Mouse (Mus musculus) midbrain, embryonic 12.5 days (tissue): ENCODE data around the gene Tspan10. TPM values are rescaled to one million over a fixed set of nuclear protein-coding genes. Genes with fewer than 3 reads are reported as not detected.

Source experiments
- ATAC-seq: fragments of 200-750 bp; cut with Nextera tagmentation; 2 replicates; pipeline ENCODE4 v1.8.0; 2017; ENCODE audit warnings: low read depth, moderate TSS enrichment, moderate library complexity; ENCODE audit not compliant: low FRiP score
- H3K27ac ChIP-seq: fragments of 300-500 bp; sonication (generic); replicated peaks from 2 replicates; pipeline ENCODE4 v1.5.1; 2016; ENCODE audit warnings: mild to moderate bottlenecking
- H3K27me3 ChIP-seq: fragments of 300-500 bp; sonication (generic); 2 replicates; pipeline ENCODE4 v1.6.1; 2016; ENCODE audit warnings: mild to moderate bottlenecking
- H3K36me3 ChIP-seq: fragments of 300-500 bp; sonication (generic); 2 replicates; pipeline ENCODE4 v1.6.1; 2016
- H3K4me1 ChIP-seq: fragments of 300-500 bp; sonication (generic); 2 replicates; pipeline ENCODE4 v1.6.1; 2016
- H3K4me2 ChIP-seq: fragments of 300-500 bp; sonication (generic); replicated peaks from 2 replicates; pipeline ENCODE4 v1.6.1; 2016; ENCODE audit warnings: mild to moderate bottlenecking, moderate library complexity
- H3K4me3 ChIP-seq: fragments of 300-500 bp; sonication (generic); 2 replicates; pipeline ENCODE4 v1.5.1; 2016; ENCODE audit warnings: mild to moderate bottlenecking
- H3K9ac ChIP-seq: fragments of 300-500 bp; sonication (generic); replicated peaks from 2 replicates; pipeline ENCODE4 v1.6.1; 2016; ENCODE audit warnings: mild to moderate bottlenecking, moderate library complexity
- H3K9me3 ChIP-seq: fragments of 300-500 bp; sonication (generic); 2 replicates; pipeline ENCODE4 v1.6.1; 2016; ENCODE audit warnings: mild to moderate bottlenecking
- WGBS: fragments of 180-500 bp; shearing (Covaris S2); methylation state at CpG from one replicate; pipeline ENCODE4 v1.1.7; 2016; 5-methylcytosine and 5-hydroxymethylcytosine counted together
- polyA plus RNA-seq: library from polyadenylated mRNA; unstranded; fragments of >200 nt; fragmentation: Nextera tagmentation; extraction: Ambion mirVana; gene quantifications from 2 replicates; pipeline ENCODE4 v1.2.1, GENCODE M21; 2016

Gene Tspan10
- polyA plus RNA-seq, 1 experiment from 2014 or later: not detected

DNA sequence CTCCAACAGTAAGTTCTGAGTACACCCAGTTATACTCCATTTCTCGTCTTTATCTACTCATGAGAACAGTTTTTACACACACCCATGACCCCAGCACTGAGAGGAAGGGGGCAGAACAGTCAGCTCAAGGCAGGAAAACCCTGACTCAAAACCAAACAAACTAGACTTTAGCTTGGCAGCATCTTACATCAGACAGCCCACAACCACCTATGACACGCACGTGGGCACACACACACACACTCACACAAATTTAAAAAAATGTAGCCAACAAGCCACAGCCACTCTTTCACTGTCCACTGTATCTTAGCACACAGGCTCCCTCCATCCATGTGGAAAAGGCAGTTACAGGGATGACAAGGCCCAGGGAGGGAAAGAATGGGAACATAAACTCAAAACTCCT, 15.7 kb upstream of the Tspan10 start:
- Histone ChIP-seq H3K9me3 (no peaks in the 10 kb centered on the region), H3K4me1 (no peaks in the 10 kb centered on the region), H3K36me3 (peaks cover 74% of the 10 kb centered on the region), H3K27me3 (no peaks in the 10 kb centered on the region), H3K4me2 (no peak overlapping the region), H3K9ac (no peak overlapping the region), H3K4me3 (no peak overlapping the region), H3K27ac (no peak overlapping the region)
- ATAC-seq: no peak
- 96% methylated on average over 3 of the region's 3 CpGs for WGBS

DNA sequence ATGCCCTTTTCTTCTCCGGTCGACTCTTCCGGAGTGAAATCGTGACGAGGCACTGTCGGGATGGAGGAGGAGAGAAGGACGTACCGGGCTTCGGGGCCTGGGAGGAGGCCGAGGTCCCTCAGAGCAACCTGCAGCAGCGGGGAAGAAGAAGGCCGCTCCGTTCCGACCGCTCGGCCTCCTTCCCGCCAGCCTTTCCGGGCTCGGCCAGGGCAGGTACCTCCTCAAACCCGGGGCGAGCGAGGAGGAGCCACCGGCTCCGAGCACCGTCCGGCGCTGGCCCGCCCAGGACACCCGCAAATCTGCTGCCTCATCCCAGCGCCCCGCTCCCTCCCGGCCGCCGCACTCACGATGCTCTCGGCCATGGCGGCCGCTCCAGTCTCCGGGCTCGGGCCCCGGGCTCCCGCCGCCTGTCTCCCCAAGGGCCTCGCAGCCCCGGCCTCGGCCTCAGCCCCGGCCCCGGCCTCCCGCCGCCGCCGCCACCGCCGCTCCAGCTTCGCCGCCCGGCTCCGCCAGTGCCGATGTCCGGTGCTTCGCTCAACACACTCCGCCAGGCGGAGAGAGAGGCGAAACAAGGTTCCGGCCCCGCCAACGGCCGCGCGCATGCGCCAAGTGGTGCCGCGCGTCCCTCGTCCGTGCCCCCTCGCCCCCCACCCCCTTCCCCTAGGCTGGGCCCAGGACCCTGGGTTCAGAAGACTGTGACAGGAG, 5.1 kb upstream of the Tspan10 start, which contains the start of gene Nploc4:
Gene Nploc4, minus strand, starts transcription at position 557 of the 705 bp plus-strand sequence.
- peak within 1 kb of the TSS; percentile 86 for H3K4me2 ChIP-seq
- H3K9me3 ChIP-seq: no peaks in the 10 kb centered on the region
- peaks cover 22% of the 10 kb centered on the region for H3K36me3 ChIP-seq
- peak; percentile 84 for ATAC-seq
- peak within 1 kb of the TSS; percentile 83 for H3K27ac ChIP-seq
- peak within 1 kb of the TSS; percentile 99 for H3K9ac ChIP-seq
- peak within 1 kb of the TSS; percentile 99 for H3K4me3 ChIP-seq
- peaks cover 13% of the 10 kb centered on the region for H3K4me1 ChIP-seq
- no peaks in the 10 kb centered on the region for H3K27me3 ChIP-seq
- under 1% methylated on average over 58 of the region's 77 CpGs for WGBS

DNA sequence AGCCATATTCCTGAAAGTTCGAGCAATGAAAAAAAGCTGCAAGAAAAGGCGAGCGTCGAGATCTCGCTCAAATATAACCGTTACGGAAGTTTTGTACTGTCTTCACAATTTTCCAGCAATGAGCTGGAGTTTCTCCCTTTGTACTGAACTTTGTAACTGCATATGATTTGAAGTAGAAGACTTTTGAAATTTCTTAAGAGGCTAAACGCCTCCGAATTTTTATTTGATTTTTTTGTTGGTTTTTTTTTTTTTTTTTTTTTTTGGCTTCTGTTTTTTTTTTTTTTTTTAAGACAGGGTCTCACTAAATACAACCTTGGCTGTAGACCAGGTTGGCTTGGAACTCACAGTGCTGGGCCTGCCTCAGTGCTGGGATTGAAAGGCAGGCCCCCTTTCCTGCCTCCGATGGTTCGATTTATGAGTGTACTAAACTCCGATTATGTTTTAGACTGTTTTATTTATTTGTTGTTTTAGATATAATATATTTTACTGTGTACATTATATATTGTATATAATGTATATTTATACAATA, 4.5 kb upstream of the Tspan10 start:
- no peak for ATAC-seq
- H3K27me3 ChIP-seq: no peaks in the 10 kb centered on the region
- 29% methylated on average over 12 of the region's 12 CpGs for WGBS
- H3K4me1 ChIP-seq: peaks cover 13% of the 10 kb centered on the region
- H3K9ac ChIP-seq: peak overlapping the region; percentile 99
- H3K4me3 ChIP-seq: peak overlapping the region; percentile 99
- H3K36me3 ChIP-seq: peaks cover 16% of the 10 kb centered on the region
- no peaks in the 10 kb centered on the region for H3K9me3 ChIP-seq
- 0 out of 2 replicates have a peak overlapping the region, but pooled peaks have one; percentile 83 for H3K27ac ChIP-seq
- H3K4me2 ChIP-seq: peak overlapping the region; percentile 86

DNA sequence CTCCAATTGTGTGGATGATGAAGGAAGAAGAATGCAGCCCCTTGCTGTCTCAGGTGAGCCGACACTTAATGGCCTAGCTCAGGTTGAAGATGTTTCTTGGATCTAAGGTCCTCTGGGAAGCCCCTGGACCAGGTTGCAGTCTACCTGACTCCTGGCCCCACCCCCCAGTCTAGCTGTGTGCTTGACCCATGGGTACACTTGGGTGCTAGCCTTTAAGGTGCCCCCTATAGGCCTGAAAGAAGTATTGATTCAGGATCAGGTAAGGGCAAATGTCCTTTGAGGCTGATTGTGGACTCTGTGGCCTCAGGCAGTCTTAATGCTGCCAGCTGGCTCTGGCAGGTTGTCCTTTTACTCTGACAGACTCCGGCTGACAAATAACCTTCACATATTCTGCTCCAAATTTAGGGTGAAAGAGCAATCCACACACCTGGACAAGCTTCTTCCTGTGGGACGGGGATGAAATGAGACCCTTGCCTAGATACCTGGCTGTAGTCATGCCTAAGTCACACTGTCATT, 379 bp downstream of the Tspan10 start:
- H3K9me3 ChIP-seq: no peaks in the 10 kb centered on the region
- H3K27me3 ChIP-seq: no peaks in the 10 kb centered on the region
- H3K4me2 ChIP-seq: no peak overlapping the region
- H3K4me1 ChIP-seq: no peaks in the 10 kb centered on the region
- H3K9ac ChIP-seq: no peak overlapping the region
- no peaks in the 10 kb centered on the region for H3K36me3 ChIP-seq
- H3K4me3 ChIP-seq: no peak overlapping the region
- H3K27ac ChIP-seq: no peak overlapping the region
- 83% methylated on average over 3 of the region's 3 CpGs for WGBS
- no peak for ATAC-seq

DNA sequence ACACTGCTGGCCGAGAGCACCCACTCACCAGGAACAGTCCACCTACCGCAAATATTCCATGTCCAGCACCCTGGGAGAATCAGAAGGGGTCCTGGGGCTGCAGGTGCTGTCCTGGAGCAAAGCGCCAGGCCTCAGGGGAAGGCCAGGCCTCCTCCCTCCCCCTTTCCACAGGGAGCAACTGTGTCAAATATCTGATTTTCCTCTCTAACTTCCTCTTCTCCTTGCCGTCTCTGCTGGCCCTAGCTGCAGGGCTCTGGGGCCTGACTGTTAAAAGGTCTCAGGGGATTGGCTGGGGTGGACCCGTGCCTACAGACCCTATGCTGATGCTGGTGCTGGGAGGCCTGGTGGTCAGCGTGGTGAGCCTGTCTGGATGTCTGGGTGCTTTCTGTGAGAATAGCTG, 1.7 kb downstream of the Tspan10 start:
- H3K27me3 ChIP-seq: no peaks in the 10 kb centered on the region
- no peak overlapping the region for H3K4me3 ChIP-seq
- no peaks in the 10 kb centered on the region for H3K9me3 ChIP-seq
- ATAC-seq: no peak
- H3K4me2 ChIP-seq: no peak overlapping the region
- no peaks in the 10 kb centered on the region for H3K4me1 ChIP-seq
- H3K36me3 ChIP-seq: no peaks in the 10 kb centered on the region
- 67% methylated on average over 6 of the region's 6 CpGs for WGBS
- no peak overlapping the region for H3K27ac ChIP-seq
- no peak overlapping the region for H3K9ac ChIP-seq

DNA sequence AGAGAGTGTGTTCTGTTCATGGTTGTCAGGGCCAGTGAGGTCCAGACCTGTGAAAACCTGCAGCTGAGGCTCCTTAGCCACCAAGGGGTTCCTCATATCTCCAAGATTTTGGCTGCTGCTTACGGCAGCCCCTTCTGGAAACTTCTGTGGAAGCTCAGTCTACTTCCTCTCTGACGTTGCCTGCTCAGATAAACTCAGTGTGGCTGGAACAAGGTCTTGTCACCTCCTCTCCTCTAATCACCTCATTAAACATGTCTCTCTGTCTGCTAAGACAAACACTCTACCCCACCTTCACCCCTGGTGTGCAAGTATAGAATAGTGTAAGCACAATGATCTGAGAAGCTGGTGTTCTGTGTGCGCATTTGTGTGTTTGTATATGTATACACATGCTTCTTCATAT, 3.0 kb downstream of the Tspan10 start:
- Histone ChIP-seq H3K4me2 (no peak overlapping the region), H3K27me3 (no peaks in the 10 kb centered on the region), H3K4me1 (no peaks in the 10 kb centered on the region), H3K9ac (no peak overlapping the region), H3K27ac (no peak overlapping the region), H3K36me3 (no peaks in the 10 kb centered on the region), H3K9me3 (no peaks in the 10 kb centered on the region), H3K4me3 (no peak overlapping the region)
- WGBS: 90% methylated on average over 3 of the region's 3 CpGs
- ATAC-seq: no peak

DNA sequence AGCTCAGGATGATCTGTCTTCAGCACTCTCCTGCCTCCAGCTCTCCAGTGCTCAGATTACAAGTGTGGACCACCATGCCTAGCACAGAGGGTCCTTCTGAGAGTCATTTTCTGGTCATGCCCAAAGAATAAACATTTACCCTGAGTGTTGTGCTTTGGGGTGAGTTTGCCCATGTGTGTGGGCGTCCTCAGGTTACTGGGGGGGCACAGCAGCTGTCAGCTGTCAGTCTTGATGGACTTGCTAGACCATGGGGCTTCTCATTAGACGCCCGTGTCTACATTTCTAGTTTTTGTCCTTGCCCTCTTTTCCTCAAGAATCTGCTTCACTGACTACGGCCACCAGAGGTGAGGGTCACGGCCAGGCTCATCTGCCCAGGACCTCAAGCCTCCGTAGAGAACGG, 4.7 kb downstream of the Tspan10 start:
- Histone ChIP-seq H3K4me1 (no peaks in the 10 kb centered on the region), H3K27me3 (no peaks in the 10 kb centered on the region), H3K4me2 (no peak overlapping the region), H3K4me3 (no peak overlapping the region), H3K9me3 (no peaks in the 10 kb centered on the region), H3K36me3 (no peaks in the 10 kb centered on the region), H3K27ac (no peak overlapping the region), H3K9ac (no peak overlapping the region)
- ATAC-seq: no peak
- 87% methylated on average over 7 of the region's 7 CpGs for WGBS

DNA sequence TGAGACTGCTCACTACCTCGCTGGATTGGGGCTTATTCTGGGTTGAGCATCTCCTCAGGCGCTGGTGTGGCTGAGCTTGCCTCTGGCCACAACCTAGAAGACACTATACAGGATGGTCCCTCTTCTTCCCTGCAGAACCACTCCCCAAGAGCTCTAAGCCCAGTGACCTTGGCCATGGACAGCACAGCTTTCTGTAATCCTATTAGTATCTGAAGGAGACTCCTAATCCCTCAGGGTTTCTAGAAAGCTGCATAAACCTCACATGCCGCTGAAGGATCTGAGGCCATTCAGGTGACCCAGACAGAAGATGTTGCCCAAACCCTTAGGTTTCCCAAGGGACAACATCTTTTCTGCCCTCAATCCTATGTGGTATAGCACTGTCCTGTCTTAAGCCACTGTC, 9.8 kb downstream of the Tspan10 start:
- Histone ChIP-seq H3K4me2 (no peak overlapping the region), H3K27ac (no peak overlapping the region), H3K4me3 (no peak overlapping the region), H3K27me3 (no peaks in the 10 kb centered on the region), H3K9ac (peak overlapping the region; percentile 8; the same call in 1 of the 2 replicates), H3K36me3 (no peaks in the 10 kb centered on the region), H3K4me1 (peaks cover 3% of the 10 kb centered on the region; the same call in 1 of the 2 replicates), H3K9me3 (no peaks in the 10 kb centered on the region)
- ATAC-seq: no peak
- 63% methylated on average over 3 of the region's 3 CpGs for WGBS

DNA sequence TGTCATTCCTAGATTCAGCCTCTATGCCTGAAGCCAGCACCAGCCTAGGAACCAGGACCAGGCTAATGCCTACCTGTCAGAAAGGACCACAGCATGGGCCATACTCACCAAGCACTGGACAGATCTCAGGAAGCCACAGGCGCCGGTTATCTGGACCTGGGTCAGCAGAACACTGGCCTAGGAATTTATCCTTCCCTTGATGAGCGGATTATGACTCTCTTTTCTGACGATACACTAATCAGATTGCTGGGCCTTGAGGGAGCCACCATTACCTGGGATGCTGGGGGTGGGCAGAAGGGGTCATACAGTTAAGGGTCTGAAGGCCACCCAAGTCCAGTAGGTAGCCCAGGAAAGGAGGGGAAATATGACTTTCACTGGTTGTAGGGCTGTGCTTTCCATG, 10.9 kb downstream of the Tspan10 start, which contains the start of gene Pde6g:
Gene Pde6g, minus strand, starts transcription at position 195 of the 400 bp plus-strand sequence.
- 93% methylated on average over 4 of the region's 4 CpGs for WGBS
- no peaks in the 10 kb centered on the region for H3K9me3 ChIP-seq
- H3K36me3 ChIP-seq: no peaks in the 10 kb centered on the region
- H3K4me3 ChIP-seq: no peak within 1 kb of the TSS
- H3K27ac ChIP-seq: no peak within 1 kb of the TSS
- H3K4me2 ChIP-seq: no peak within 1 kb of the TSS
- H3K4me1 ChIP-seq: peaks cover 7% of the 10 kb centered on the region; the same call in 1 of the 2 replicates
- ATAC-seq: no peak
- no peak within 1 kb of the TSS for H3K9ac ChIP-seq
- no peaks in the 10 kb centered on the region for H3K27me3 ChIP-seq

DNA sequence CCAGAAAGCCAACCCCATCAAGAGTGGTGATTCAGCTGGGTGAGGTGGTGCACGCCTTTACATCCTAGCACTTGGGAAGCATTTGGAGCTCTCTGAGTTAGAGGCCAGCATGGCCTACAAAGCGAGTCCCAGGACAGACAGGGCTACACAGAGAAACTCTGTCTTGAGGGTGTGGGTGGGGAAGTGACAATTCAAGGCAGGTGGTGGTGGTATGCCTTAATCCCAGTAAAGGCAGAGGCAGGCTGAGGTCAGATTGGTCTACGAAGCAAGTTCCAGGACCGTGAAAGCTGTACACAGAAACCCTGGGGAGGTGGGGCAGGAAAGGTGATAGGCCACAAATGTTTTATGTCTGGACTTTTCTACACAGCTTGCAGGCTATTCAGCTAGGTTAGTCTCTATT, 12.5 kb downstream of the Tspan10 start:
- H3K27me3 ChIP-seq: no peaks in the 10 kb centered on the region
- no peak overlapping the region for H3K27ac ChIP-seq
- H3K4me3 ChIP-seq: no peak overlapping the region
- ATAC-seq: no peak
- peaks cover 17% of the 10 kb centered on the region for H3K4me1 ChIP-seq
- H3K4me2 ChIP-seq: no peak overlapping the region
- WGBS: 94% methylated on average over 4 of the region's 4 CpGs
- no peak overlapping the region for H3K9ac ChIP-seq
- H3K36me3 ChIP-seq: peaks cover 5% of the 10 kb centered on the region
- no peaks in the 10 kb centered on the region for H3K9me3 ChIP-seq

DNA sequence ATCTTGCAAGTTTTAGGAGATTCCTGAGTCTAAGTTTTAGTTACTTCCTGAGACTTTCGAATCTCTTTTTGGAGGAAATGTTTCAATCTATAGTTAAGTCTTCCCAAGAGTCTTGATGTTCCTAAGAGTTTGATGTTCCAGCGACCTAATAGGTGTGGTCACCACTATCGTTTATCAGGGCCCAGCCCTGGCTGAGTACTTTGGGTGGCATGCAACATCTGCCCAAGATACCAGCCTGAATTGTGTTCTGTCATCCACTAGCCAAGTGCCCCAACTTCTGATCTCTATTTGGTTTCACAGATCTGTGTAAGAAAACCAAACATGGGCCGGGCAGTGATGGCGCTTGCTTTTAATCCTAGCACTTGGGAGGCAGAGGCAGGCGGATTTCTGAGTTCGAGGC, 13.0 kb downstream of the Tspan10 start:
- Histone ChIP-seq H3K36me3 (peaks cover 8% of the 10 kb centered on the region), H3K9ac (no peak overlapping the region), H3K4me3 (no peak overlapping the region), H3K4me2 (no peak overlapping the region), H3K4me1 (peaks cover 17% of the 10 kb centered on the region), H3K9me3 (no peaks in the 10 kb centered on the region), H3K27ac (no peak overlapping the region), H3K27me3 (no peaks in the 10 kb centered on the region)
- ATAC-seq: no peak
- 94% methylated on average over 7 of the region's 7 CpGs for WGBS

DNA sequence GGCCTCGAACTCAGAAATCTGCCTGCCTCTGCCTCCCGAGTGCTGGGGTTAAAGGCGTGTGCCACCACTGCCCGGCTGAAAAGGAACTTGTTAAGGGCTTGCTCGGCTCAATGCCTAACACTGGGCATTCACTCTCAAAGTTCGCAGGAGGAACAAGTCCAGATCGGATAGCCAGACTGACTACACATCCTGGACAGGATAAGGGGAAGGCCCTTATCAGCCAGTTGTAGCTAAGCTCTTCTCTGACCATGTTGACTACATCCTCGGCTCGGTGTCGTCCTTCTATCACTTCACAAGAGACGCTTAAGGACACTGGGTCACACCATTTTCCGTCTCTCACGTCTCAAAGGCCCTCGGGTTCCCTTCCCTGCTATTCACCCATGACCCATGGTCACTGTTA, 14.9 kb downstream of the Tspan10 start:
- Histone ChIP-seq H3K9ac (peak overlapping the region; percentile 93), H3K4me2 (peak overlapping the region; percentile 98), H3K27ac (peak overlapping the region; percentile 55), H3K4me1 (peaks cover 17% of the 10 kb centered on the region), H3K4me3 (peak overlapping the region; percentile 75), H3K27me3 (no peaks in the 10 kb centered on the region), H3K36me3 (peaks cover 26% of the 10 kb centered on the region), H3K9me3 (no peaks in the 10 kb centered on the region)
- 35% methylated on average over 14 of the region's 14 CpGs for WGBS
- ATAC-seq: peak; percentile 30; the same call in 1 of the 2 replicates
